Mouse (Mus musculus) embryonic fibroblast, embryonic 13.5 days (primary cell): ENCODE measurements around the gene Pacs2.

Experiments
- CTCF ChIP-seq: IDR thresholded peaks from 2 replicates; pipeline ENCODE4 v1.5.1; 2011; ENCODE audit warnings: mild to moderate bottlenecking, control low read depth, low read length, moderate library complexity, borderline replicate concordance; ENCODE audit not compliant: insufficient read depth
- POLR2A ChIP-seq: IDR thresholded peaks from 2 replicates; pipeline ENCODE4 v1.6.1; 2011; ENCODE audit warnings: low read depth, mild to moderate bottlenecking, control low read depth, low read length, moderate library complexity

DNA sequence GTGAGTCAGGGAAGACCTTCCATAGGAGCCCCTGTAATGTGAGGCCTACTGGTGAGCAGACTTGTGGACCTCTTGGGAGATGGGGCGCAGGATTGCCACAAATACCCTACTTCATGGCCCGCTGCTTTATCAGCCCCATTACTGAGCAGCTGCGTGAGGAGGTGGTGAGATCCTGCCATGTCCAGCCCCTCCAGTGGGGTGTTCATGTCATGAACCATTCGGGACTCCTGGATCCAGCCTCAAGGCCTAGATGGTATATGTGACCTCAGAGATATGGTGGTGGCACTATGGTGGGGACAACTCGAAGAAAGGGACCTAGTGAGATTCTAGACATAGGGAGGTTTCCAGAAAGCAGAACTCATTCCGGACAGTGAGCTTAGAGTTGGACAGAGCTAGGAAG is 74.8 kb downstream of the Pacs2 start:
- no peak for TF ChIP-seq CTCF
- TF ChIP-seq POLR2A: no peak
